Mouse (Mus musculus): Measurements from ENCODE around the gene Zfp719. TPM values are rescaled to one million over a fixed set of nuclear protein-coding genes. Genes with fewer than 3 reads are reported as not detected.
A peak's percentile ranks its signal among the peaks of the same experiment; 100 is the strongest.

Zfp719 gene
- total and polyA plus RNA-seq, 3 experiments, result 3.5 to 9.8 (median 5.8) TPM

DNA sequence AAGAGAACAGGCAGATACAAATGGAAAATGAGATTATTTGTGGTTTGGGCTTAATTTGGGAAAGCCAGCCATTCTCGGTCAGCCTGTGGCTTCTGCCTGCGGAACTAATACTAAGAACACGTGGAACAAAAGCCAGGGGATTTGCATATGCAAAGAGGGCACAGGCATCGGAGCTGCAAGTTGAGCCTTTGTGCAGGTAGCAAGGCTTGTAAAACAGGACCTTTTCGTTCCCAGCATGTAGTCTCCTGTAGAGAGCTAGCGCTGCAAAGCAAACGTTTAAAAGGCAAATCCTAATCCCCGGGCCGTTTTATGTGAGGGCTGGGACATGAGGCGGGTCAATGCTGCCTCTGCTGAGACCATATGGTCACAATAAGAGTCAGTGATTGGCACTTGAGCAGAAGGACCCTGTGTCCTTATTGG lies 16.7 kb upstream of the Zfp719 start:
- H3K9ac ChIP-seq (ENCODE audit: insufficient read depth, low read depth), result peak overlapping the region; percentile 47
- H3K27me3 ChIP-seq (replicated peaks), result no peaks in the 10 kb centered on the region
- H3K9me3 ChIP-seq (replicated peaks; ENCODE audit: low read length), result no peaks in the 10 kb centered on the region
- H3K36me3 ChIP-seq (replicated peaks in 1 of 2; ENCODE audit: control insufficient read depth in 1 of 2, insufficient read depth in 1 of 2, low read length in 1 of 2), result peaks cover 8 to 21% of the 10 kb centered on the region in 2 experiments
- peak overlapping the region; percentile 79 for H3K4me2 ChIP-seq (ENCODE audit: insufficient read depth, low read depth, poor library complexity, severe bottlenecking)
- dilution Hi-C loops (cut with MboI; ENCODE audit: extremely low pct_ligation_motif_present, extremely low pct_unique_long_range_greater_than_20kb, low sequenced_read_pairs) (no loop called here), in situ Hi-C loops (cut with MboI; ENCODE audit: low pct_ligation_motif_present, low pct_unique_long_range_greater_than_20kb, low sequenced_read_pairs) (no loop called here)
- H3K4me3 ChIP-seq (replicated peaks in 1 of 3; ENCODE audit: low read depth in 2 of 3, low read length in 2 of 3, poor library complexity in 1 of 3), result peak overlapping the region; percentile 75 to 94 (median 79)
- H3K4me1 ChIP-seq (ENCODE audit: control insufficient read depth in 1 of 2, insufficient read depth in 2 of 2), result peaks cover 13 to 23% of the 10 kb centered on the region in 2 experiments
- TF ChIP-seq TBP (conservative IDR thresholded peaks at IDR 0.05; ENCODE audit: low read depth, low read length), result 0 out of 2 replicates have a peak, but pooled peaks have one; percentile 16
- no peak for TF ChIP-seq CHD1 (IDR thresholded peaks at IDR 0.05; ENCODE audit: low read depth, low read length)
- DNase-seq (ENCODE audit: extremely low read depth), result no peak
- H3K27ac ChIP-seq (ENCODE audit: insufficient read depth, low read depth), result 0 out of 2 replicates have a peak overlapping the region, but pooled peaks have one; percentile 35
- H3K79me2 ChIP-seq (replicated peaks; ENCODE audit: control insufficient read depth, extremely low read depth, insufficient read depth, poor library complexity, severe bottlenecking), result no peaks in the 10 kb centered on the region

DNA sequence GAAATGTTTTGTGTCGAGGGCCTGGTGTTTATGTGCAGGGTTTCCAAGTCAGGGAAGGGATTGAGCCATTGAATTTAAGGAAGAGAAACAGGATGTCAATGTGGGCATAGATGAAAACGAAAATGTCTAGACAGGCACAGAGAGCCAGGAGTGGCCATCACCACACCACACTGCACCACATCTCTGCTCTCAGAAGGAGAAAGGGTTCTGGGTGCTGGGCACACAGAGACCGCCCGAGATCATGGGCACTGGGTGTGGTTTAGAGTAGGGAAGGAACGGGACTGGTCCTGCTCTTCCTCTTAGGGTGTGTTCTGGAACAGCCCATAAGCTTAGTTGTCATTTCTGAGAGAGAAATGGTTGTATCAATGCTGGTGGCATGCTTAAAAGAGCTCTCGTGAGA lies 16.1 kb upstream of the Zfp719 start:
- dilution Hi-C loops (cut with MboI; ENCODE audit: extremely low pct_ligation_motif_present, extremely low pct_unique_long_range_greater_than_20kb, low sequenced_read_pairs), result no loop called here

DNA sequence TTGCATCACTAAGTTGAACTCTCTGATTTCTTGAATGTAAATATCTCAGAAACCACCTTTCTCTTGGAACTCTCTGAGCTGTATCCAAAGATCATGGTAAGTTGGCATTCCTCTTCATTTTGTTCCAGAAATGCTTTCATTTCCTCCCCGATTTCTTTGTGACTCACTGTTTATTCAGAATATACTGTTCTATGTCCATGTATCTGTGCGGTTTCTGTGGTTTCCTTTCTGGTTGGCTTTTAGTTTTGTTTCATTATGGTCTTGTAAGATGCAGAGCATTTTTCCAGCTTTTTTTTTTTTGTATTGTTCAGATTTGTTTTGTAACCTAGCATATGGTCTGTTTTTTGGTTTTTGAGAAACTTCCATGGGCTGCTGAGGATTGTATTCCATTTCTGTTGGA lies 8.2 kb upstream of the Zfp719 start:
- Histone ChIP-seq H3K27ac (ENCODE audit: insufficient read depth, low read depth) (no peak overlapping the region), H3K27me3 (replicated peaks) (no peaks in the 10 kb centered on the region), H3K4me2 (ENCODE audit: insufficient read depth, low read depth, poor library complexity, severe bottlenecking) (no peak overlapping the region), H3K4me1 (ENCODE audit: control insufficient read depth in 1 of 2, insufficient read depth in 2 of 2) (no peaks in the 10 kb centered on the region), H3K79me2 (replicated peaks; ENCODE audit: control insufficient read depth, extremely low read depth, insufficient read depth, poor library complexity, severe bottlenecking) (no peaks in the 10 kb centered on the region), H3K36me3 (replicated peaks in 1 of 2; ENCODE audit: control insufficient read depth in 1 of 2, insufficient read depth in 1 of 2, low read length in 1 of 2) (peaks cover 28 to 51% of the 10 kb centered on the region in 2 experiments), H3K9ac (ENCODE audit: insufficient read depth, low read depth) (no peak overlapping the region), H3K9me3 (replicated peaks; ENCODE audit: low read length) (peaks cover 16% of the 10 kb centered on the region), H3K4me3 (replicated peaks in 1 of 3; ENCODE audit: low read depth in 2 of 3, low read length in 2 of 3, poor library complexity in 1 of 3) (no peak overlapping the region)
- no peak for DNase-seq (ENCODE audit: extremely low read depth)
- no peak for TF ChIP-seq UBTF (IDR thresholded peaks at IDR 0.05; ENCODE audit: low read depth, low read length)
- TF ChIP-seq ZMIZ1 (IDR thresholded peaks at IDR 0.05; ENCODE audit: low read depth, low read length), result no peak
- no peak for TF ChIP-seq CTCF (conservative IDR thresholded peaks at IDR 0.05 in 1 of 2, IDR thresholded peaks at IDR 0.05 in 1 of 2; ENCODE audit: low read depth in 2 of 2, low read length in 2 of 2)
- TF ChIP-seq ZC3H11A (IDR thresholded peaks at IDR 0.05; ENCODE audit: low read depth, low read length), result no peak
- TF ChIP-seq MYC (IDR thresholded peaks at IDR 0.05; ENCODE audit: low read depth, low read length), result no peak
- no peak for TF ChIP-seq IRF4 (IDR thresholded peaks at IDR 0.05; ENCODE audit: low read depth, low read length)
- TF ChIP-seq E2F4 (IDR thresholded peaks at IDR 0.05; ENCODE audit: insufficient replicate concordance, low read depth, low read length), result no peak
- TF ChIP-seq BHLHE40 (IDR thresholded peaks at IDR 0.05; ENCODE audit: low read depth, low read length), result no peak
- no peak for TF ChIP-seq GABPA (IDR thresholded peaks at IDR 0.05; ENCODE audit: insufficient replicate concordance, low read depth, low read length)
- in situ Hi-C loops (cut with MboI; ENCODE audit: low pct_ligation_motif_present, low pct_unique_long_range_greater_than_20kb, low sequenced_read_pairs), result no loop called here
- dilution Hi-C loops (cut with MboI; ENCODE audit: extremely low pct_ligation_motif_present, extremely low pct_unique_long_range_greater_than_20kb, low sequenced_read_pairs), result no loop called here

More for the DNA sequence above, 16.1 kb upstream of the Zfp719 start:
- Histone ChIP-seq H3K27ac (ENCODE audit: insufficient read depth, low read depth) (no peak overlapping the region), H3K9me3 (replicated peaks; ENCODE audit: low read length) (no peaks in the 10 kb centered on the region), H3K4me1 (ENCODE audit: control insufficient read depth in 1 of 2, insufficient read depth in 2 of 2) (peaks cover 13 to 23% of the 10 kb centered on the region in 2 experiments), H3K9ac (ENCODE audit: insufficient read depth, low read depth) (peak overlapping the region; percentile 47; the same call in 1 of the 2 replicates), H3K4me2 (ENCODE audit: insufficient read depth, low read depth, poor library complexity, severe bottlenecking) (peak overlapping the region; percentile 79), H3K27me3 (replicated peaks) (no peaks in the 10 kb centered on the region), H3K4me3 (replicated peaks in 1 of 3; ENCODE audit: low read depth in 2 of 3, low read length in 2 of 3, poor library complexity in 1 of 3) (peak overlapping the region; percentile 47 to 94 (median 79)), H3K36me3 (replicated peaks in 1 of 2; ENCODE audit: control insufficient read depth in 1 of 2, insufficient read depth in 1 of 2, low read length in 1 of 2) (peaks cover 12 to 28% of the 10 kb centered on the region in 2 experiments), H3K79me2 (replicated peaks; ENCODE audit: control insufficient read depth, extremely low read depth, insufficient read depth, poor library complexity, severe bottlenecking) (no peaks in the 10 kb centered on the region)
- 0 out of 2 replicates have a peak, but pooled peaks have one; percentile 11 for TF ChIP-seq MXI1 (IDR thresholded peaks at IDR 0.05; ENCODE audit: low read depth, low read length)
- no peak for TF ChIP-seq GABPA (IDR thresholded peaks at IDR 0.05; ENCODE audit: insufficient replicate concordance, low read depth, low read length)
- in situ Hi-C loops (cut with MboI; ENCODE audit: low pct_ligation_motif_present, low pct_unique_long_range_greater_than_20kb, low sequenced_read_pairs), result no loop called here
- no peak for DNase-seq (ENCODE audit: extremely low read depth)

Measured in CH12.LX (cell line).